Mouse (Mus musculus) liver, embryonic 14.5 days (tissue): Measurements from ENCODE around the gene Mtg2. TPM values are rescaled to one million over a fixed set of nuclear protein-coding genes. Genes with fewer than 3 reads are reported as not detected.
A peak's percentile ranks its signal among the peaks of the same experiment; 100 is the strongest.

Source experiments
- ATAC-seq: fragments of 200-750 bp; cut with Nextera tagmentation; 2 replicates; pipeline ENCODE4 v1.8.0; 2017; ENCODE audit warnings: moderate number of reproducible peaks, mild to moderate bottlenecking, moderate library complexity; ENCODE audit not compliant: insufficient read depth
- DNase-seq, 3 experiments: peaks; one replicate each; pipeline ENCODE4 v3.0.0-alpha.2; 2012 to 2013; ENCODE audit warnings: low read depth in 3 of 3, low spot score in 3 of 3
- H3K27ac ChIP-seq: fragments of 300-500 bp; sonication (generic); 2 replicates; pipeline ENCODE4 v1.5.1; 2014; ENCODE audit warnings: moderate library complexity, mild to moderate bottlenecking, control low read depth, inconsistent platforms
- H3K27me3 ChIP-seq: fragments of 300-500 bp; sonication (generic); 2 replicates; pipeline ENCODE4 v1.6.1; 2014; ENCODE audit warnings: mild to moderate bottlenecking, low read length, moderate library complexity; ENCODE audit not compliant: control insufficient read depth, insufficient read depth
- H3K36me3 ChIP-seq: fragments of 300-500 bp; sonication (generic); replicated peaks from 2 replicates; pipeline ENCODE4 v1.6.1; 2014; ENCODE audit warnings: low read depth; ENCODE audit not compliant: control insufficient read depth, insufficient read depth
- H3K4me1 ChIP-seq, 2 experiments: fragments of 200-500 bp in 1 of 2; fragments of 300-500 bp in 1 of 2; sonication (generic) in 1 of 2; replicated peaks; 2 replicates each; pipeline ENCODE4 v1.6.1; 2012 to 2014; ENCODE audit warnings: antibody characterized with exemption in 1 of 2, inconsistent platforms in 1 of 2, low read length in 1 of 2; ENCODE audit not compliant: control insufficient read depth in 2 of 2, insufficient read depth in 2 of 2
- H3K4me2 ChIP-seq: fragments of 300-500 bp; sonication (generic); 2 replicates; pipeline ENCODE4 v1.6.1; 2014; ENCODE audit warnings: low read depth, mild to moderate bottlenecking, control low read depth, moderate library complexity
- H3K4me3 ChIP-seq, 2 experiments: fragments of 200-500 bp in 1 of 2; fragments of 300-500 bp in 1 of 2; sonication (generic) in 1 of 2; 2 replicates each; pipeline ENCODE4 v1.5.1; 2012 to 2014; ENCODE audit warnings: low read depth in 2 of 2, low read length in 2 of 2, mild to moderate bottlenecking in 2 of 2, control low read depth in 1 of 2, inconsistent platforms in 1 of 2, moderate library complexity in 1 of 2; ENCODE audit not compliant: insufficient read depth in 1 of 2
- H3K9ac ChIP-seq: fragments of 300-500 bp; sonication (generic); replicated peaks from 2 replicates; pipeline ENCODE4 v1.6.1; 2014; ENCODE audit warnings: mild to moderate bottlenecking, control low read depth, moderate library complexity
- H3K9me3 ChIP-seq: fragments of 300-500 bp; sonication (generic); 2 replicates; pipeline ENCODE4 v1.6.1; 2016; ENCODE audit warnings: low read length, mixed read lengths; ENCODE audit not compliant: control insufficient read depth
- CTCF ChIP-seq: IDR thresholded peaks from 2 replicates; pipeline ENCODE4 v1.5.1; 2016; ENCODE audit warnings: antibody characterized with exemption, low read depth, control low read depth
- EP300 ChIP-seq: IDR thresholded peaks from 2 replicates; pipeline ENCODE4 v1.6.1; 2016; ENCODE audit warnings: antibody characterized with exemption, low read depth
- WGBS: fragments of 180-500 bp; shearing (Covaris S2); extraction: QIAGEN DNeasy Blood & Tissue Kit; methylation state at CpG from one replicate; pipeline ENCODE4 v1.1.7; 2014; ENCODE audit not compliant: insufficient replicate concordance; 5-methylcytosine and 5-hydroxymethylcytosine counted together
- polyA plus RNA-seq, 2 experiments: library from polyadenylated mRNA; depleted of rRNA in 1 of 2; stranded (reverse) in 1 of 2; unstranded in 1 of 2; fragments of >200 nt; fragmentation: Nextera tagmentation in 1 of 2; extraction: Ambion mirVana in 1 of 2; gene quantifications; 2 replicates each; pipeline versions ENCODE4 v1.2.1 to v1.2.3; 2012 to 2014

Gene Mtg2
- polyA plus RNA-seq, 2 experiments: 8.5 to 10.7 TPM

DNA sequence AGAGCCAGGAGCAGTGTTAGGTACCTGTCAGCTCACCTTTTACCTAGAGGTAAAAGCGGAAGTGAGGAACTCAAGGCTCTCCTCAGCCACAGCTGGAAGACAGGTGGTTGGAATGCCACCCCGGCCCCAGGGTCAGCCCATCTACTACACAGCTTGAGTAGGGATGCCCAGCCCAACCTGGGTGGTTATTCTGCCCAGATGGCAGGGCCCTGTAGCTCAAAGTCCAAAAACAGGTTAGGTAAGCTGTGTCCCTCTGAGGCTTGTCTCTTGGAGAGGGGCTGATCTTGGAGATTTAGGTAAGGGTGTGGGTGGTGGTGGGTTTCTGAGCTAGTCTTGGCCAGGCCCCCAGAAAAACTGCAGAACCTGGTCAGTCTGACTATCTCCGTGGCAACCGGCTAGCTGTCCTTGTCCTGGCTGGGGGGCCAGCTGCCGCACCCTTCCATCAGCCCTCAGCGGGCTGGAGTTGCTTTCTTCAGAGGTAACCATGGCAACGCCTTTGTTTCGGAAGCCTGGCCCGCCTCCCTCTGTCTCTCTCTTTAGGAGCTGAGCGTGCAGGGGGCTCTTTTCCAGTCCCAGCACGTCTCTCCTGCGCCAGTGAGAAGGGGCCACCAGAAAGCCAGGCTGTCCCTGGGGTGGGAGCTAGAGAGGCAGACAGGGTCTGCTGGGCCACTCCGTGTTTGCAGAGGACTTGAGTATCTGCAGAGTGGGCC is 47.3 kb downstream of the Mtg2 start:
- ATAC-seq (no peak), DNase-seq (no peak)
- H3K9me3 ChIP-seq: no peaks in the 10 kb centered on the region
- H3K36me3 ChIP-seq: no peaks in the 10 kb centered on the region
- H3K27me3 ChIP-seq: peaks cover 3% of the 10 kb centered on the region; the same call in 1 of the 2 replicates
- H3K4me3 ChIP-seq: no peak overlapping the region
- no peak for TF ChIP-seq EP300
- TF ChIP-seq CTCF: no peak
- H3K9ac ChIP-seq: no peak overlapping the region
- H3K4me1 ChIP-seq: peaks cover 11% of the 10 kb centered on the region in 2 experiments
- no peak overlapping the region for H3K27ac ChIP-seq
- 20% methylated on average over 13 of the region's 13 CpGs for WGBS
- peak overlapping the region; percentile 98; the same call in 1 of the 2 replicates for H3K4me2 ChIP-seq

DNA sequence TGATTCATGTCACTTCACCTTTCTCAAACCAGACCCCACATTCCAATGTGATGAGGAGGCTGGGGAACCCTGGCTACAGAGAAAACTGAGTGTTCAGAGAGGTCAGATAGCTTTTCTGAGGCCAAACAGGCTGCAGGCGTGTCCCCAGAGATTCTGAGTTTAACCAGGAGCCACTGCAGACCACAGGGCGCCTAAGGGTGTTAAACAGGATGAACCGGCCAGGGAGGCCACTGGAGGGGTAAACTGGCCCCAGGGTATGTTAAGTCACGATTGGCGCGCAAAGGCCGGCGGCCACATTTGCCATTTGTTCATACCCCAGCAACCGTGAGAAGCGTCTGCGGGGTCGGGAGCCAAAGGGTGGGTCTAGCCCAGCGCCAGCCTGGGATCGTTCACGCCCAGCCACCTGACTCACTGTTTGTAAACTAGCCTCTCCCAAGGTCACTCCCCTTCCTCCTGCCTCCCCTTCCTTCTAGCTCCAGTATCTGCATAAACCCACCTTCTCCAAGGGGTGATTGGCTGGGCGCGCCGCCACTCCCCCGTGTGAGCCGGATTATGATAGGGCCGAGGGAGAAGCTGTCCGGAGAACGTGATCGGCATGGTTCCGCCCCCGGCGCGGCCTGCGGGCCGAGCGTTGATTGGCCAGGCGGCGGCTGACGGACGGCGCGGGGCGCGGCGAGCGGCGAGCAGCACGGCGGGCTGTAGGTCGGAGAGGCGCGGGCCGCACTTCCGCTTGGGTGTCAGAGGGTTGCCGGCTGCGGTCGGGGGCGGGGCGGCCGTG is 48.5 kb downstream of the Mtg2 start, which contains the start of gene Osbpl2:
Gene Osbpl2, plus strand, starts transcription at position 646 of the 778 bp plus-strand sequence.
- under 1% methylated on average over 54 of the region's 55 CpGs for WGBS
- peak within 1 kb of the TSS; percentile 50 for H3K27ac ChIP-seq
- no peaks in the 10 kb centered on the region for H3K36me3 ChIP-seq
- DNase-seq (peak; percentile 97 to 98 (median 98)), ATAC-seq (peak; percentile 98)
- TF ChIP-seq EP300: no peak
- TF ChIP-seq CTCF: no peak
- no peaks in the 10 kb centered on the region for H3K9me3 ChIP-seq
- H3K9ac ChIP-seq: peak within 1 kb of the TSS; percentile 88
- peaks cover 3% of the 10 kb centered on the region; the same call in 1 of the 2 replicates for H3K27me3 ChIP-seq
- peaks cover 11% of the 10 kb centered on the region in 2 experiments for H3K4me1 ChIP-seq
- H3K4me3 ChIP-seq: peak within 1 kb of the TSS; percentile 85 to 87
- peak within 1 kb of the TSS; percentile 98 for H3K4me2 ChIP-seq

DNA sequence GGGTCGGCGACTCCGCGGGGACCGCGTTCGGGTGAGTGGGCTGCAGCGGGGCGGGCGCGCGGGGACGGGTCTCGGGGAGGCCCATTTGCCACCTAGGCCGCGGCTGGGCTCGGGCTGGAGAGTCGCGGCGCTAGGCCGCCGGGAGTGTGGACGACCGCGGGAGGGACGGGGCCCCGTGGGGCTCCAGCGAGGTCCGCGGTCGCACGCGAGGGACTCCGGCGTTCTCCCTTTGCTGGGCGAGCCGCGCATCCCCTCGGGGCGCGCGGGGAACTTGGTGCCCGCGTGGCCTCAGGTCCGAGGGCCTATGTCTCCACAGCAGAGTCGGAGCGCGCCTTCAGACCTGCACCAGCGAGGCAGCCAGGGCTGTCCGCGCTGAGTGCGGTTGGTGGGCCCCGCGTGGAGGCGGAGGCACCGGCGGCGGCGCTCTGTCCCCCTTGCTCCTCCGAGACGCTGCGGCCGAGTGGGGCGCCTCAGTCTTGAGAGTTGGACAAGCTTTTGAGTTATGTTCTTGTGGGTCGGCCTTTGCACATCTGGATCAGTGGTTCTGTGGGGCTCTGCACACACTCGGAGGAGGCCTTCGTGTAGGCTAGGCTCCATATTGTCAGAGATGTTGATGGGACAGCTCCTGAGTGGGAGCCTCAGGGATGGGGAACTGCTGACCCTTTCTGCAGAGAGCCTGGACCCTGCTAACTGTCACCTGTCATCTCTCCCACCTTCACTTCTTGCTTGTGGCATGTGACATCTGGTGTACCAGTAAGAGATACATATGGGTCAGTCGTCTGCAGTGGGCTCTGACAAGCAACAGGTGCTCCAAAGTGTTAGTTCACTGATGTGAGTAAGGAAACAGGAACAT is 49.3 kb downstream of the Mtg2 start:
- ATAC-seq: peak; percentile 29
- Histone ChIP-seq H3K27me3 (peaks cover 3% of the 10 kb centered on the region; the same call in 1 of the 2 replicates), H3K9me3 (no peaks in the 10 kb centered on the region), H3K9ac (peak overlapping the region; percentile 88), H3K4me1 (peaks cover 11% of the 10 kb centered on the region in 2 experiments), H3K27ac (peak overlapping the region; percentile 42), H3K4me2 (peak overlapping the region; percentile 98), H3K36me3 (no peaks in the 10 kb centered on the region), H3K4me3 (peak overlapping the region; percentile 85 to 87)
- no peak for DNase-seq
- under 1% methylated on average over 66 of the region's 68 CpGs for WGBS
- TF ChIP-seq CTCF (no peak), EP300 (no peak)

DNA sequence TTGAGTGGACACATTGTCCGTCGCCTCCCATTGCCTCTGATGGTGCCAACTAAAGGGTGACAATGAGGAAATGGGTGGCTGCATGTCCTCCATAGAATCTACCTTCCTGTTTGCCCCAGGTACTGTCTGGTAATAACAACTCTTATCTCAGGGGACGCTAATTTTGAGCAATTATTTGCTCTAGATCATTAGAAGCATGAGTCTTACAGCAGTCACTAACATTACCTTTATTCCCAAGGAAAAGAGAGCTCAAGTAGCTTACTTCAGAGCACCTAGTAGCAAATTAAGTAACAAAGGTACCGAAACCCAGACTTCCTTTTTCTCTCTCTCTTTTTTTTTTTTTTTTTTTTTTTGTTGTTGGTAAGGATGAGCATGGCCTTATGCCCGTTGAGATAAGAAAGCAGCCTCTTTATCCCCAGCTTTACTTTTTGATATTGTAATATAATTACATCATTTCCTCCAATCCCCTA is 49.9 kb downstream of the Mtg2 start:
- Histone ChIP-seq H3K4me3 (peak overlapping the region; percentile 85 to 87), H3K27ac (no peak overlapping the region), H3K27me3 (peaks cover 3% of the 10 kb centered on the region; the same call in 1 of the 2 replicates), H3K4me2 (peak overlapping the region; percentile 98), H3K9me3 (no peaks in the 10 kb centered on the region), H3K9ac (peak overlapping the region; percentile 88), H3K36me3 (no peaks in the 10 kb centered on the region), H3K4me1 (peaks cover 11% of the 10 kb centered on the region in 2 experiments)
- 25% methylated on average over 5 of the region's 5 CpGs for WGBS
- no peak for ATAC-seq
- DNase-seq: no peak
- TF ChIP-seq EP300 (no peak), CTCF (no peak)
